Mouse (Mus musculus) kidney, adult 2 months (tissue): ENCODE measurements around the gene Blvra.

ENCODE experiments used
- CTCF ChIP-seq: fragments of 200-500 bp; conservative IDR thresholded peaks from 2 replicates; pipeline ENCODE4 v1.5.1; 2011; ENCODE audit warnings: low read depth, mild to moderate bottlenecking, control low read depth, low read length, moderate library complexity, mixed read lengths; ENCODE audit not compliant: insufficient read depth, insufficient read length
- POLR2A ChIP-seq: fragments of 200-500 bp; IDR thresholded peaks from one replicate; pipeline ENCODE4 v1.6.1; 2011; ENCODE audit warnings: low read depth, low read length, control low read depth

DNA sequence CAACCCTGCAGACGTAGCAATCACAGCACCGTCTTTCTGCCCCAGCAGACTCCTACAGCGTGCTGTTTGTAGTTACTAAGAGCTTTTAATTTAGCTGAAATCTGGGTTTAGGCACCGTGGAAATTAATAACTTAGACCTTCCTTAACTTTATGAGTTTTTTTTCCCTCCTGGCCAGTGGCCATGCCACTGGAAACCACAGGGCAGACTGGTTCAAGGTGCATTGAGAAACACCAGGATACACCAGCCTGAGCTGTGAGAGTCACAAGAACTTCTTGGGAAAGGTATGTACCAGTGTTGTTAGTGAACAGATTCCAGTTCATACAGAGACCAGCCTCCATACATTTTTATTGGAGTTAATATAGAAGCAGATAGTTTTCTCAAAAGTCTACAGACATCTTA lies 68.0 kb downstream of the Blvra start:
- TF ChIP-seq POLR2A (no peak), CTCF (no peak)
